11 mouse cellular contexts compared by ENCODE assay signal in the genomic region with DNA sequence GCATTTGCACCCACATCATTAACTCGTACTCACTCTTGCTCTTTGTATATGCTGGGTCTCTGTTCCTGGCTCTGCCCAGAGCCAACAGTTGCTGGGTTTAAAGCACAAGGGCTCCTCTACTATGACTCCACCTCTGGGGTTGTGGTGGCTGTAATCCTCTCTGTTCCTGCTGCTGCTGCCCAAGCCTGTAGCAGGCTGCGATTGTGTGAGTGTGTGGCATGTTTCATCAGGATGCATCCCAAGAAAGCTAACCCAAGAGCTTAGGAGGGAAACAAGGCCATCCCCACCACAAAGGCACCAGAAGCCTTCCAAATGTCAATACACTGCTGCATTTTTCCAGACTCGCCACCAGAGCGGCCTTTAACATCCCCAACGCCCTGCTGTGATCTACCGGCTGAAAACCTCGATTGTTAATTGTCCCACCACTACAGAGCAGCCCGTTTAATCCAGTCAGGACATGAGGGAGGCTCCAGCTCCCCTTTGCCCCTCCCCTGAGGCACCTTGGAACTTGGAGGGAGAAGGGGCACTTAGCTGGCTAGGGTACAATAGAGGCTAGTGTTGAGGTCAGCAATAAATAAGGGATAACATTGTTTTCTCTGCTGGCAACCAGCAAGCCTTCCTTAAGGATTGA. TPM values are rescaled to one million over a fixed set of nuclear protein-coding genes. Genes with fewer than 3 reads are reported as not detected.
A peak's percentile ranks its signal among the peaks of the same experiment; 100 is the strongest.
DNase-seq lines count a peak whose midpoint lies in the region; ATAC-seq and TF ChIP-seq lines count a peak whose summit lies in the region.
"Had no signal": no experiment of that assay in that cellular context is flagged by ENCODE, and none has a peak within 500 bp of the region (broad histone marks: within the 10 kb centered on the region; RNA-seq: fewer than 3 reads in every experiment).

No protein-coding gene starts in this region.

- no peak overlapping the region for H3K4me3 ChIP-seq in midbrain, embryonic 10.5 days
- no peak overlapping the region for H3K4me3 ChIP-seq in midbrain, embryonic 14.5 days (replicated peaks; ENCODE audit: low read depth, low read length)
- no peak overlapping the region for H3K4me3 ChIP-seq in embryonic facial prominence, embryonic 13.5 days
- H3K4me3 ChIP-seq in limb, embryonic 10.5 days = no peak overlapping the region
- H3K4me3 ChIP-seq in stomach, postnatal 0 days (ENCODE audit: low read depth, low read length) = no peak overlapping the region
- H3K4me3 ChIP-seq: heart, embryonic 10.5 days had no signal

- no peak overlapping the region for H3K4me2 ChIP-seq in midbrain, embryonic 14.5 days (ENCODE audit: low read length)
- H3K4me2 ChIP-seq in embryonic facial prominence, embryonic 13.5 days = no peak overlapping the region
- H3K4me2 ChIP-seq in stomach, postnatal 0 days (replicated peaks; ENCODE audit: low read depth) = no peak overlapping the region

- H3K4me1 ChIP-seq in midbrain, embryonic 10.5 days = peaks cover 23% of the 10 kb centered on the region
- H3K4me1 ChIP-seq in midbrain, embryonic 14.5 days (ENCODE audit: control insufficient read depth, insufficient read depth, low read length) = peaks cover 3% of the 10 kb centered on the region; the same call in 1 of the 2 replicates
- peaks cover 6% of the 10 kb centered on the region for H3K4me1 ChIP-seq in embryonic facial prominence, embryonic 13.5 days
- peaks cover 14% of the 10 kb centered on the region for H3K4me1 ChIP-seq in limb, embryonic 10.5 days
- no peaks in the 10 kb centered on the region for H3K4me1 ChIP-seq in stomach, postnatal 0 days (replicated peaks; ENCODE audit: control insufficient read depth, insufficient read depth)

- no peak for ATAC-seq in midbrain, embryonic 14.5 days (ENCODE audit: low FRiP score, low TSS enrichment)
- 0 out of 2 replicates have a peak, but pooled peaks have one; percentile 57 for ATAC-seq in embryonic facial prominence, embryonic 13.5 days (ENCODE audit: insufficient number of reproducible peaks, insufficient read depth, low FRiP score, low TSS enrichment, low read depth)
- ATAC-seq in stomach, postnatal 0 days (ENCODE audit: low FRiP score, low TSS enrichment) = no peak

- H3K36me3 ChIP-seq in midbrain, embryonic 10.5 days = peaks cover 15% of the 10 kb centered on the region
- H3K36me3 ChIP-seq in midbrain, embryonic 14.5 days (ENCODE audit: control insufficient read depth, insufficient read depth, low read length) = peaks cover 21% of the 10 kb centered on the region
- peaks cover 80% of the 10 kb centered on the region for H3K36me3 ChIP-seq in embryonic facial prominence, embryonic 13.5 days
- peaks cover 98% of the 10 kb centered on the region for H3K36me3 ChIP-seq in limb, embryonic 10.5 days
- H3K36me3 ChIP-seq in stomach, postnatal 0 days (ENCODE audit: control insufficient read depth, insufficient read depth, low read length) = 0 out of 2 replicates have a peak, but pooled peaks cover 8% of the 10 kb centered on the region

- TF ChIP-seq CTCF in stomach, postnatal 0 days (IDR thresholded peaks at IDR 0.05; ENCODE audit: low read depth) = peak; percentile 34; the same call in 1 of the 2 replicates

- H3K9me3 ChIP-seq in midbrain, embryonic 10.5 days (replicated peaks) = no peaks in the 10 kb centered on the region
- H3K9me3 ChIP-seq in midbrain, embryonic 14.5 days (ENCODE audit: control insufficient read depth, low read length) = no peaks in the 10 kb centered on the region
- H3K9me3 ChIP-seq in embryonic facial prominence, embryonic 13.5 days = no peaks in the 10 kb centered on the region
- no peaks in the 10 kb centered on the region for H3K9me3 ChIP-seq in limb, embryonic 10.5 days (replicated peaks)
- no peaks in the 10 kb centered on the region for H3K9me3 ChIP-seq in stomach, postnatal 0 days (ENCODE audit: control insufficient read depth, low read length)
- H3K9me3 ChIP-seq: heart, embryonic 10.5 days had no signal

- no peak for TF ChIP-seq EP300 in stomach, postnatal 0 days (optimal IDR thresholded peaks at IDR 0.05)

- WGBS in midbrain, embryonic 10.5 days = 9% methylated on average over 8 of the region's 8 CpGs
- 8% methylated on average over 8 of the region's 8 CpGs for WGBS in midbrain, embryonic 14.5 days
- WGBS in embryonic facial prominence, embryonic 13.5 days = 28% methylated on average over 8 of the region's 8 CpGs
- 28% methylated on average over 8 of the region's 8 CpGs for WGBS in limb, embryonic 10.5 days
- 46% methylated on average over 8 of the region's 8 CpGs for WGBS in stomach, postnatal 0 days

- no peak overlapping the region for H3K9ac ChIP-seq in midbrain, embryonic 14.5 days (replicated peaks; ENCODE audit: low read length)
- H3K9ac ChIP-seq in embryonic facial prominence, embryonic 13.5 days = no peak overlapping the region
- no peak overlapping the region for H3K9ac ChIP-seq in stomach, postnatal 0 days (ENCODE audit: low read length)

- no peak for DNase-seq in midbrain, embryonic 10.5 days (ENCODE audit: low spot score)
- no peak for DNase-seq in midbrain, embryonic 14.5 days
- no peak for DNase-seq in limb, embryonic 10.5 days (ENCODE audit: low spot score)
- DNase-seq in stomach, postnatal 0 days (ENCODE audit: low spot score) = no peak
- DNase-seq in layer of hippocampus, postnatal 25 days (ENCODE audit: extremely low spot score in 1 of 2, low spot score in 1 of 2) = no peak
- no peak for DNase-seq in cerebellum, adult 8-10 months
- no peak for DNase-seq in natural killer cell, adult 2 months (ENCODE audit: low spot score in 2 of 2)
- DNase-seq: cerebellum, postnatal 14 days; lung, postnatal 36 days had no signal

- peak overlapping the region; percentile 49; the same call in 1 of the 2 replicates for H3K27ac ChIP-seq in midbrain, embryonic 10.5 days (replicated peaks)
- no peak overlapping the region for H3K27ac ChIP-seq in midbrain, embryonic 14.5 days (replicated peaks; ENCODE audit: low read depth, low read length)
- peak overlapping the region; percentile 40; the same call in 1 of the 2 replicates for H3K27ac ChIP-seq in embryonic facial prominence, embryonic 13.5 days
- peak overlapping the region; percentile 37; the same call in 1 of the 2 replicates for H3K27ac ChIP-seq in limb, embryonic 10.5 days
- no peak overlapping the region for H3K27ac ChIP-seq in stomach, postnatal 0 days (replicated peaks)
- H3K27ac ChIP-seq: heart, embryonic 10.5 days had no signal

- H3K27me3 ChIP-seq in midbrain, embryonic 10.5 days (ENCODE audit: low read depth, poor library complexity, severe bottlenecking) = peaks cover 75% of the 10 kb centered on the region
- peaks cover 10% of the 10 kb centered on the region; the same call in 1 of the 2 replicates for H3K27me3 ChIP-seq in midbrain, embryonic 14.5 days (ENCODE audit: control insufficient read depth, insufficient read depth, low read length)
- peaks cover 4% of the 10 kb centered on the region; the same call in 1 of the 2 replicates for H3K27me3 ChIP-seq in embryonic facial prominence, embryonic 13.5 days
- H3K27me3 ChIP-seq in limb, embryonic 10.5 days (ENCODE audit: low read depth, poor library complexity, severe bottlenecking) = no peaks in the 10 kb centered on the region
- no peaks in the 10 kb centered on the region for H3K27me3 ChIP-seq in stomach, postnatal 0 days (ENCODE audit: control insufficient read depth, insufficient read depth, low read length)

RNA-seq across cellular contexts. Expression of a gene that starts 40.1 kb away (rescaled TPM):
- 10.7 and 13.2 TPM in 2 replicates for polyA plus RNA-seq in midbrain, embryonic 10.5 days (2016; fragmentation: Nextera tagmentation; extraction: Ambion mirVana)
- 17.6 and 19.5 TPM in 2 replicates for polyA plus RNA-seq in midbrain, embryonic 14.5 days (2014; fragmentation: Nextera tagmentation; extraction: Ambion mirVana)
- polyA plus RNA-seq in embryonic facial prominence, embryonic 13.5 days (2015; fragmentation: Nextera tagmentation; extraction: Ambion mirVana) = 48.3 and 51.3 TPM in 2 replicates
- polyA plus RNA-seq in limb, embryonic 10.5 days (2016; fragmentation: Nextera tagmentation; extraction: Ambion mirVana) = 31.7 and 54.7 TPM in 2 replicates
- polyA plus RNA-seq in stomach, postnatal 0 days (2015; fragmentation: Nextera tagmentation; extraction: Ambion mirVana) = 10.2 TPM in 2 replicates
- 10 to 100 TPM; 53.0 to 65.4 TPM for total RNA-seq in layer of hippocampus, postnatal 25 days (2021)

Comparison
In these comparisons a context has a peak if more than half of its experiments do, and no peak if none do; other contexts are left out.
1. H3K27ac ChIP-seq: peak in midbrain, embryonic 10.5 days (single experiment), embryonic facial prominence, embryonic 13.5 days (single experiment) and limb, embryonic 10.5 days (single experiment); none in midbrain, embryonic 14.5 days (single experiment) and stomach, postnatal 0 days (single experiment).